Mouse (Mus musculus) c-Kit-positive CD71-negative TER-119-negative erythroid progenitor cells, embryonic 14.5 days (primary cell): ENCODE data around the gene Plaur.

Source experiments
- DNase-seq: peaks from one replicate; pipeline ENCODE4 v3.0.0-alpha.2; 2013; ENCODE audit warnings: low read depth

Gene Plaur

DNA sequence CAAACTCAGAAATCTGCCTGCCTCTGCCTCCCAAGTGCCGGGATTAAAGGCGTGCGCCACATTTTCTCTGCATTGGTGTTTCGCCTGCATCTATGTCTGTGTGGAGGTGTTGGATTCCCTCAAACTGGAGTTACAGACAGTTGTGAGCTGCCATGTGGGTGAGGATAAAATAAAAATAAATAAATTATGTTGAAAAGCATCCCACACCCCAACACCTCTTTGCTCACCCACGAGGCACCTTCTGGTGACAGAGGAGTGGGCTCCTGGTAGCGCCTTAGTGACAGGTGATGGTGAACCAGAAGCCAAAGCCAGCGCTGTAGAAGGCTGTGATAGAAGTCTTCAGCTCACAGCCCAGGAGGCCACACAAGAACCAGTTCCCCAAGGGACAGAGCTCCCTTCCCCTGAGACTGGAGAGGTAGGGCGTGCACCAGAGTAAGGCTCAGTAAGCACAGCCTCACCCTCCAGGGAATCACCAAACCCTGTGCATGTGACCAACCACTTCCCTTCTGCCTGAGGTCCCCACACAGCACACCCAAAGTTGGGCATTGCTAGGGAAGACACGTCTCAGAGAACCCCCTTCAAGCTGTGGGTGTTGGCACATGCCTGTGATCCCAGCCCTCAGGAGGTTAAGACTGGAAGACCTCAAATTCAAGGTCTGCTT, 16.9 kb upstream of the Plaur start:
- DNase-seq: no peak

DNA sequence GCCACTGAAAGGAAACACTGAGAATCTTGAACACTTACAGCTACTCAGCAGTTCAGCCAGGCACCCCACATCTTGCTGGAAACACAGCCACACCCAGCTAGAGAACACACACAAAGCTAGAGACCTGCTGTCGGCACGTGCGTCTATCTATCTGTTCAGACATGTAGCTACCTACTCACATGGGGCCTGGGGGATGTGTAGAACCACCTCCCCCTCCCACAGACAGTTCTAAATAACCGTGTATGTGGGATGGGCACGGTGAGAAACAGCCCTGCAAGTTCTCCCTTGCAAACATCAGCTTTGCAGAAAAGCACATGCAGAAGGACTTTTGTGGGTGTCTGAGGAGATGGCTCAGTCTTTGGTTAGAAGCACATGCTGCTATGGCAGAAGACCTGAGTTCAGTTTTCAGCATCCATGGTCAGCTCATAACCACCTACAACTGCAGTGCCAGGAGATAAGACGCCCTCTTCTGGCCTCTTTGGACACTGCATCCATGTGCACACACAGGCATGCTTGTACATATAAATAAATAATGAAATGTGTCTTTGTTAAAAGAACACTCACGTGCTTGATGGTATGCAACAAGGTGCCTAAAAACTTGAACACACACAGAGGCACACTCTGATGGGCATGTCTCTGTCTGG, 15.5 kb upstream of the Plaur start:
- DNase-seq: no peak

DNA sequence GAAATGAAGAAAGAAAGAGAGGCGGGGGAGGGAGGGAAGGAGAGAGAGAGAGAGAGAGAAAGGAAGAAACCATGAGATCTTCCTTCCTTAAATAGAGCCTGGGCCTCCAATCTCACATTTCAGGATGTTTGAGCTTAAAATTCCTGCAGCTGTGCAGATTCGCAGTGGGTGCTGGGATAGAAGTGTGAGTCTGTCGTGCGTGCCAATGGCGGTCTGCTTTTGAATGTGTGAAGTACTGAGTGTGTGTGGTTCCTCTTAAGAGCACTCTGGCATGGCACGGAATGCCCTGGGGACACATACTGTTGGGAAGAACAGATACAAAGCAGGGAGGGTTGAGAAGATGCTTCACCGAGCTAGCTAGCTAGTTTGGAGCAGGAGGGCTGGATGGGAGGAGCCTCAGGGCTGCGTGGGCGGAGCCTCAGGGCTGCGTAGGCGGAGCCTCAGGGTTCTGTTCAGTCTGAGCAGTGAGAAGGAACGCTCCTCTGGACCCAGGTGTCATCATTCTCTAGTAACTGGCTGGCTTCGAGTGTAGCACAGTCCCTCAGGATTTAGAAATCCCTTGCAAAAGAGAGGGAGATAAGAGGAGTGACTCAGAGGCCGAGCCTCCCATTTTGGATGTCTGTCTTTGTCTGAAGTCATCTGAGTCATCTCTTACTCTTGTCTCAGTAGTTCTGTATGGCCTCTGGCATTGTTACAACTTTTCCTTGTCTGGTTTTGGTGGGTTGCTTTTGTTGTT, 13.3 kb upstream of the Plaur start:
- no peak for DNase-seq

DNA sequence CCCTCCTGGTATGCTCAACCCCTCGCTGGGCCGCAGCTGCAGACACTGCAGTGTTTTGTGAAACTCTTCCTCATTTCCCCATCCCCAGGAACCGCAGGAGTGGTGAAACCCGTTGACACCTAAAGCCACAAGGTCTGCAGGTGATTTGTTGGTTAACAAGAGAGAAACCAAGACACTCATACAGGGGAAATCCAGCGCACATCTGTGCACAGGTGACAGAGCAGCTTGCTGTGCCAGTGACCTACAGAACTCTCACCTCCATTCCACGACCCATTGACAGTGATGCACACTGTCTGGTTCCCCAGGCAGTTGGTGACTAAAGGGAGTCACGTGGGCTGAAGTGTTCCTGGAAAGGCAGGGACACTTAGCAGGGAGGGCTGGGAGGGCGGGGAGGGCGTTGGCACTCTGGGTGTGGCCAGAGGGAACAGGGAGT, 11.7 kb upstream of the Plaur start:
- no peak for DNase-seq

DNA sequence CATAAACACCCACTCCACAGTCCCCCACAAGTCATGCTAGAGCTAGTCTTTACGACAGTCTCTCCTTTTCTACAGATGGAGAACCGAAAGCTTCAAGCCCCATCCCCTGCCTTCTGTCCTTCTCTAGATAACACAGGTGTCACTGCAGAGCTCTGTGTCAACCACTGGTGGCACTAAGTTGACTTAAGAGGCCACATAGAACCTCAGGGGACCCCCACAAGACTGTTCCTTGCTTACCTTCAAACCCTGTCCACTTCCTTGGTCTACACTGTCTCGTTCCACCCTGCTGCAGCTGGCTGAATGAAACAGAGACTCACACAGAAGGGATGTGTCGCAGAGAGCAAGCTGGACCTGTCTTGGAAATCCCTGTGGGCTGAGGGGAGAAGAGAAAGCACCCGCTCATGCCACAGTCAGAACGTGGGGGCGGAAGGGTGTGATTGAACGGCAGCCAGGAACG, 10.4 kb upstream of the Plaur start, which contains the start of gene Irgc1:
Irgc1 (minus strand) TSS at position 443 of the 457 bp plus-strand sequence.
- DNase-seq: no peak

DNA sequence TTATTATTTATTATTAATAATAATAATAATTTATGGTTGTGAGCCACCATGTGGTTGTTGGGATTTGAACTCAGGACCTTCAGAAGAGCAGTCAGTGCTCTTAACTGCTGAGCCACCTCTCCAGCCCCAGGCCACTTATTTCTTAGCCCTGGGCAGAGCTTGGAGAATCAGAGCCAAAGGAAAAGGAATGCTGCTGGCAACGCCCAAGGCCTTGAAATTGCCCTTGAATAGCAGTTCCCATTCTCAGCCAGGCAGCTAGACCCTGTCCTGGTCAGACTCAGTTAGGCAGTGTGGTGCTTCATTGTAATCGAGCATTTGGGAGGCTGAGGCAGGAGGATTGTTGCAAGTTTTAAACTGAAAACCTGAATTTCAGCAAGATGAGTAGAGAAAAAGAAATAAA, 8.1 kb upstream of the Plaur start:
- DNase-seq: no peak

DNA sequence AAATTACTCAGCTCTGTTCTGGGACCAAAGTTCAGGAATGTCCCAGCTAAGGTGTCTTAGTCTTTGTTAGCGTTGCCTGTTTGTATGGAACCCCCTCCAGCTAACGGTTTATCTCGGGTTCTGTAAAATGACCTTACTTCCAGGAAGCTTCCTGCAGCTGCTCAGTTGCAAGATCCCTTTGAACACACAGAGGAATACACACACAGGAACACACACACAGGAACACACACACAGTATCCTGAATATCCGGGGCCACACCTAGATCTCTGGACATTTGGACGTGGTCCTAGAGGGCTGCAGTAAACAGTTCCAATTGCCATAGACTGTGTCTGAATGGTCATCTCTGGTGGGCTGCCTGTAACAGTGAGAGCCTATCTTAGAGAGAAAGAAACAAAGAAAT, 6.6 kb upstream of the Plaur start:
- DNase-seq: no peak

DNA sequence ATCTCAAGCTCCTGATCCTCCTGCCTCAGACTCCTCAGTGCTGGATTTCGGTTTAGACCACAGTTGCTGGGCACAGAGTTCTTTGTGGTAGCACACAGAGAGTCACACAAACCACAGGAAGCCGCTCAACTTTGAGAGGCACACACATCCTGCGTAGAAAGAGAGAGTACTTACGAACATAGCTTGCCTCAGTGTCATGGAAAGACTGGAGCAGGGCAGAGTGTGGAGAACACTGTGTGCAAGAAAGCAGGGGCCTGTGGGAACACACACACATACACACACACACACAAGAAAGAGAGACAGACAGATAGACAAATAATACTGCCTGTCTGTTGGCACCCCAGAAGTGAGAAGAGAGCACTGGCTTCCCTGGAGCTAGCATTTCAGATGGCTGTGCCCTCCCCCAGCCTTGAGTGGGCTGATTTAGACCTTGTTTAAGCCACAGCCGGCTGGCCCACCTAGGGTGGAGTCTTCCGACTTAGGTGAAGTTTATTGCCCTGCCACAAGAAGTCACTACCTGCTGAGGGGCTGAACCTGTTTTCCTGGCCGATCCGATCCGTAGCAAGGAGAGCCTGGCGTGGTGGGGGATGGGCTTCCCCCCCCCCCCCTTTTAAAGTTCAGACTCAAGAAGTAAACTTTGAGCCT, 4.4 kb upstream of the Plaur start:
- DNase-seq: no peak

DNA sequence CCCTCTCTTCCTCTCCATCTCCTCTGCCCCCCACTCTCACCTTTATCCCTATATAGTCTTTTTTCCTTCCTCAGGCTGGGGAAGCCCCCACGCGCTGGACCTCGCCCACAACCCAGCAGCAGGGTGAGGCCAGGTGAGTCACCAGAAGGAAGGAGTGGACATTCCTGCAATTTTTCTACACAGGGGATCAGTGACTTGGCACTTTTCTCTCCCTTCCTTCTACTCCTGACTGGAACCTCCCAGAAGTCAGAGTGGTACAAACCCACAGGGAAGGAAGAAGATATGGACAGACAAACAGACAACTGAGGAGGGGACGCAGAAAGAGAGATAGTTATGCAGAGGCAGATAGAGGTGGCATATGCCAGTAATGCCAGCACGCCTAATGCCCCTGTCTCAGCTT, 2.8 kb upstream of the Plaur start:
- DNase-seq: no peak

DNA sequence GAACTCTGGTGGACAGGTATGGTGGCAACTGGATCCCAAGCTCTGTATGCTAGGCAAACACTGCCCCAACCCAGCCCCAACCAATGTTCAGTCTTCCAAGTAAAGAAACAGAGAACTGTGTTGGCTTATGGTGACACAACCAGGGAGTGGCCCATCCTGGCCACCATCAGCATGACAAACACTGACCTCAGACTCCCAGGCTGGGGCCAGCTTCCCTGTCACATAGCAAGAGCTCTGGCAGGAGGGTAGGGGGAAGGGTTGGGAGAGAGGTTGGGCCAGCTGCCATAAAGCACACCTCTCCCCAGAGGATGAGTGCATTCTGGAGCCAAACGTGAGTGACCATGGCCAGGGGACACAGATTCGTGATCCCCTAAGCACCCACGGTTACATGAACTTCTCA, 2.4 kb upstream of the Plaur start:
- DNase-seq: no peak

DNA sequence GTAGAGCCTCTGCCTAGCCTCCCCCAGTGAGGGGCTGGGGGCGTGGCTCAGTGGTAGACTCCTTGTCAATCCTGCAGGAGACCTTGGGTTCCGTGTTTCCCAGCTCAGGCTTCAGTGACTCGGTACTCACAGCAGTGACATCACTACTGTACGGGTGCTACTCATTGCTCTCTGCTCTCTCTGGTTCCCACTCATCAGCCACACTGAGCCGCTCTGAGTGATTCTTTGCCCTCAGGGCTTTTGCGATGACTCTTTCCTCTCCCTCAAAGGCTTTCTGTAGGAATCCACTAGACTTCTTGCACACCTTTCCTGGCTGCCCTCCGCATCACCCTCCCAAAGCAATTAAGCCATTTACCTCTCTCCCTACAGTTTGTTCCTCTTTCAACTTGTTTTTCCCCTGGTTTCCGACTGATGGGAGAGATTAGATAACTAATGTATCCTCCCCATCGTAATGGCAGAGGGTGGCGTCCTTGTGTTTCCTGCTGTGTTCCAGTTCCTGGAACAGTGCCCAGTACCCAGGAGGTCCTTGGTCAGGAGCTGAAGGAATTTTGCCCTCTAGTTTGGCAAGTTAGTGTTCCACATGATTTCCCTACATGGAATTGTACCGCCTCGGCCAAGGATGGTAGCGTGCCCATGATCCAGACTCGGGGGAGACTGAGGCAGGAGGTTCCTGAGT, 770 bp upstream of the Plaur start:
- DNase-seq: no peak

DNA sequence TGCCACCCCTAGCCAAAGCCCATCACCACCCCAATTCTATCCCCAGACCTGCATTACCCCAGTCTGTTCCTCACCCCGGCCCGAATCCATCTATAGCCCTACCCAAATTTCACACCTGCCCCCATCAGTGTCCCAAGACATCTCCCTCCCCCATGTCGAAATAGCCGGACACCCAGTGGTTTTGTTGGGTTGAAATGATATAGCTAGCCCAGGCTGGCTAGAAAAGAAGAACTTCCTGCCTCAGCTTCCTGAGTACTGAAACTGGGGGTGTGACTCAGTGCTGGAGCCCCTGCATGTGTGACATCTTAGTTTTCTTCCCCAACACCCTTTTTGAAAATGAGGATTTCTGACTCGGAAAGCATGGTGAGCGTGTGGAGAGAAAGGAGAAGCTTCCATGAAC, 4.6 kb downstream of the Plaur start:
- DNase-seq: no peak

DNA sequence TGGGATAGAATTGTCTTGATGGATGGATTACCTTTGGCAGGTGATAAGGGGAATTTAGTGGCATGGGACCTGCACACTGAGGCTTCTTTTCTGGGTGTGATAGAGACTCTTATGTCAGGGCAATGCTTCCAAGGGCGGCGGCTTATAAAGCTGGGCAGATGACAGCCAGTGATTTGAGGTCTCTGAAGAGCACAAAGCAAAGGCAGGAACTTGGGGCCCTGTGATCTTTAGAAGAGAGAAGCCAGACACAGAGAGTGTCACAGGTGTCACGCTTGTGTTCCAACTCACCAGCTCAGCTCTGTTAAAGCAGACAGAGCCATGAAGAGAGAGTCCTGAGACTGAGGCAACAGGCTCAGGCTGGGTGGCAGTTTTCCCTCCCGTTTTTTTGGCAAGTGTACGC, 5.6 kb downstream of the Plaur start:
- DNase-seq: no peak

DNA sequence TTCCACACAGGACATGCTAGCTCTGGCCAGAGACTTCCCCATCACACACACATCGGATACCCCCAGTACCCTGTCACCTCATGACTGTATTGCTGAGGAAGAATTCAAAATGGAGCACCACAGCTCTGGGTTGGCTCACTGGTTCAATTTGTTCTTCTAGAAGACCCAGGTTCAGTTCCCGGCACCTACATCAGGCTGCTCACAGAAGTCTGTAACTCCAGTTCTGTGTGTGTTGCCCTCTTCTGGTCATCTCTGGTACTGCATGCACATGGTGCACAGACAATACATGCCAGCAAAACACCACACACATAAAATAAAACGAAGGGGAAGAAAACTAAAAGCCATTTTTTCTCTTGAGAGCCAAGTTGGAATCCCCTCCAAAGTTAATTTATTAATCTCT, 6.8 kb downstream of the Plaur start:
- DNase-seq: no peak

DNA sequence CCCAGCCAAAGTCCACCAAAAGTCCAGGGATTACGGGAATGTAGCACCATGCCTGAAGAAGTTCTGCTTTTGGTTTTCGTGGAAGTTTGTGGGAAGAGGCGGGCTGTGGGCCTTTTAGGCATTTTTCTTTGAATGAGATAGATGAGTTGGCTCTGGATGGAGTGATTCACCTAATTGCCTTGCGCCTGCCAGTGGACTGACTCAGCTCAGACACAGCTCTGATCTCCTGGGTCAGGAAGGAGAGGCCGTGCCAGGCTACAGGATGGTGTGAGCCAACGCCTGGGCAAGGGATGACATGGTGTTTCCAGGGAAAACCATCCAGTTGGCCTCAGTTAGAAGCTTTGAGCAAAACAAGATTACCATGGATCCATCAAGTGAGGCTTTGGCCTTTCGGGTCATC, 8.1 kb downstream of the Plaur start:
- no peak for DNase-seq

DNA sequence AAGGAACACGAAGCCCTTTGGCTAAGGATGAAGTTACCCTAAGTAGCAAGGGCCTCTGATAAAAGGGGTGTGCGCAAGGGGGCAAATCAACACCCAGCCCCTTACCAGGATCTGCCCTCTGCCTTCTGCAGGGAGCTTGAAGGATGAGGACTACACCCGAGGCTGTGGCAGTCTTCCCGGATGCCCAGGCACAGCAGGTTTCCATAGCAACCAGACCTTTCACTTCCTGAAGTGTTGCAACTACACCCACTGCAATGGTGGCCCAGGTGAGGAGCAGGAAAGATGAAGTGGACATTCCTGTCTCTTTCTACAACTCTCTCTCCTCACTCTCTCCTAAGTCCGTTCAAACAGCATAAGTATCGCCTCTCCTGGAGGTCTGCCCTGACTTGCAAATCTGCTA, 10.2 kb downstream of the Plaur start:
- DNase-seq: no peak

DNA sequence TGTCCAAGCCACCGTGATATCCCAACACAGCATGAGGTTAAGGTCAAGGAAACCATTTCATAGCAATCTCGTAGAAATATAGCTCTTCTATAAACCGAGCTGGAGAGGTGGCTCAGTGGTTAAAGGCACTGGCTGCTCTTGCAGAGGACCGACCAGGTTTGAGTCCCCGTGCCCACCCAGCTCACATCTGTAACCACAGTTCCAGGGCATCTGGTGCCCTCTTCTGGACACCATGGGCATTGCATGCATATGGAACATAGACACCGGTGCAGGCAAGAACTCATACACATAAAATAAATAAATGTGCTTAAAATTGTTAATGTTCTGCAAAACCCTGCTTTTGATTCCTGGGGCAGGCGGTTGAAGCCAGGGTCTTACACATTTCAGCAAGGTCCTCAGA, 10.7 kb downstream of the Plaur start:
- DNase-seq: no peak

DNA sequence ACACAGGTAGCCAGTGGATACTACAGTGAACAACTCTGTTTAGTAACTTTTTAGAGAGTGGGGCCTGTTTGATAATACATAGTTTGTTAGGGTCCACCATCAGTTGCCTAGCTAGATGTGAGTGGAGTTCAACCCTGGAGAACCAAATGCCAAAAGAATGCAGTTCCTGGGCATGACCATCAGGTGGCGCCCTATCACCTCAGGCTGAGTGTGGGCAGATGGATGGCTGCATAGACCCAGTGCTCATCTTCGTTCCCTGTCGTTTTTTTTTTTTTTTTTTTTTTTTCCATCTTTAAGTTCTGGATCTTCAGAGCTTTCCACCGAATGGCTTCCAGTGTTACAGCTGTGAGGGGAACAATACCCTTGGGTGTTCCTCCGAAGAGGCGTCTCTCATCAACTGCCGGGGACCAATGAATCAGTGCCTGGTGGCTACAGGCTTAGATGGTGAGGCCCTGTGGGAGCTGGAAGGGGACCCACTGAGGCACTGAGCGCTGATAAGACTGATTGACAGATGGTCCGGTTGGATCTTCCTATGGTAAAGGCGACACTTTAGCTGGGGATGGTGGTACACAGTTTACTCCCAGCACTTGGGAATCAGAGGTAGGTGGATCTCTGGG, 11.7 kb downstream of the Plaur start:
- no peak for DNase-seq

DNA sequence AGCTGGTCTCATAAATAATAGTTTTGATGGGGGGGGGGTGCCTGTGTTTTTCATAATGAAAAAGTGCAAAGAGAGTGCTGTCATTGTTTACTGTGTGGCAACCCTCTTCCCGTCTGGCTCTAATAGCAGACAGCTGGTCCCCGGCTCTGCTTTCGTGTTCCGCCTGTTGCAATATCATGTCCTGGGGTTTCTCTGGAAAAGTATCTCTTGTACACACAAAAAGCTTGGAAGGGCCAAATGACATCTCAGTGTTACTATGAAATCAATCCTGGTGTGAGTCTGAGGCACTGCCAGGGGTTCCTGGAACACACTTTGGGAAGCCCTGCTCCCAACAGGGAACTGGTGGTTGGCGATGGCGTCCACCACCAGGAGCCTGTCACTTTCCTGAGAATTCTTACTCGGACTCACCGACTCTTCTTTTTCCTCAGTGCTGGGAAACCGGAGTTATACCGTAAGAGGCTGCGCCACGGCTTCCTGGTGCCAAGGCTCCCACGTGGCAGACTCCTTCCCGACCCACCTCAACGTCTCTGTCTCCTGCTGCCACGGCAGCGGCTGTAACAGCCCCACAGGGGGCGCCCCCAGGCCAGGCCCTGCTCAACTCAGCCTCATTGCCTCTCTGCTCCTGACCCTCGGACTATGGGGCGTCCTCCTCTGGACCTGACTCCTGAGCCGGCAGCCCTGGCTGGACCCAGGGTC, 12.7 kb downstream of the Plaur start:
- no peak for DNase-seq

DNA sequence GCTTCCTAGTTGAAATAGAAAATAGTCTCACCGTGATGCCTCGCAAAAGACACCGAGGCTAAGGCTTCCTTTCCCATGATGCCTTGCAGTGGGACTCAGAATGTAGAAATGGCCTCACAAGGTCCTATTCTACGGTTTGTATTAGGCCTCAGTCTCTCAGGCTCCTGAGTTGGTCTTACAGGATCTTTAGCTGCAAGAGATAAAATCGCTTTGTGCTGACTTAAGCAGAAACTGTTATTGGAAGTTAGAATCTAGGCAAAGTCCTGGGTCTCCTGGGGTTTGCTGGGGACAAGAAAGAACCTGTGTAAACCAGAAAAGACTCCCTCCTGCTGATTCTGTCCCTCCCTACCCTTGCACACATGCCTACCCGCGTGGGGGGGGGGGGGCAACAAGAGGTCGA, 14.1 kb downstream of the Plaur start:
- DNase-seq: no peak

DNA sequence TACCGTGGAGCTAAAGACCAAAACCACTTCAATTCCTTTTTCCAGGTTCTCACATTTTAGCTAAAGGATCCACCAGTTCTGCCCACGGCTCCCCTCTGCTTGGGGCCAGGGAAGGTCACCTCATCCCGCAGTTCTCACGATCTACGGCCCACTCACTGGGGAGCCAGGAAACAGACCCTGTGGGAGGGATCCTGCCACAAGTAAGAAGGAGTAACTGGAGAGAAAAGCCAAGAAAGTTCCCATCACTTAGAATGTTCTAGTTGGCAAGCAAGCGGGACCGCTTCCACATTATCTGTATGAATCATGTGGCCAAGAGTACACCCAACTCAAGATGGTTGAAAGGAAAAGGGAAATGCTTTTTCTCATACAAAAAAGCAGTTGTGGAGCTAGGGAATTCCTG, 14.6 kb downstream of the Plaur start:
- no peak for DNase-seq
